Mouse (Mus musculus) heart, postnatal 14 days (tissue): ENCODE results near the gene Mtf1. TPM values are rescaled to one million over a fixed set of nuclear protein-coding genes. Genes with fewer than 3 reads are reported as not detected.

Experiments
- DNase-seq, 2 experiments: peaks; one replicate each; pipeline ENCODE4 v3.0.0; 2021 to 2022
- intact Hi-C: fragments of 180-260 bp; cut with DNase I; formaldehyde crosslinking; loops from one replicate; pipeline ENCODE4 v1.15.1; 2025
- total RNA-seq, 2 experiments: library from RNA; stranded (reverse); gene quantifications; 2 replicates each; pipeline ENCODE4 v1.2.3; 2021

Mtf1 gene
- total RNA-seq, 2 experiments from 2014 or later: 12.8 to 15.7 TPM

DNA sequence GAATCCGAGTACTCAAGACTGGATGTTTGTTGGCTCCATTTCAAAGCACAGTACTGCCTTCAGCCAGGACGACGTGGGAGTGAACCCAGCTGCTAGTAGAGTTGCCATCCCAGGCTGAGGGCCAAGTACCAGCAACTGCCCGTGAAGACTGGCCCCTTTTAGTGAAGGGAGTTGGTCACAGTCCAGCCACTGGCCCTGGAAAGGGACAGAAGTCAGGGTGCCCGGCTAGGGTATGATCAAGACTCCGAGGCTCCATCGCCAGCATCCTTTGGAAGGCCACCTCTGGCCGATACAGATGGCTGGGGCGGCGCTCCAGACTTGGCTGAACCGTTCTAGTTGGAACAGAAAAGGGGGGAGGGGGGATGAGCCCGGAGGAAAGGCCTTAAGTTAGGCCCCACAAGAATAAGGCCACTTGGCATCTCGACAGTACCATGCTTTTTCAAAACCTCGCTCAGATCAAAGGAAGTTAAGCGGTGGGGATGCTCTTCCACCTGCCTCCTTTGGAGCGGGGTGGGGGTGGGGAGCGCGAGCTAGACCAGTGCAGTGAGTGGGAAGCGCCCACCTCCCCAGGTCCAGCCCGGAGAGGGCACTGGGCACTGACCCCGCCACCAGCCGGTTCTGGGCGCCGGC, 47.8 kb downstream of the Mtf1 start:
- DNase-seq: peak; percentile 42 to 49

GRCm38 (mm10) chr4:124850261-124850913, 48.5 kb downstream of the Mtf1 start, which contains the start of gene Yrdc:
Gene Yrdc, plus strand, starts transcription at chr4:124850679.
- peak; percentile 96 for DNase-seq
- intact Hi-C loops: loop anchor here (5.0 to 10.0 kb wide), 2 partner anchors 87 to 214 kb away; partner anchors contain the start of genes 9930104L06Rik, Cdca8, Dnali1 and Snip1

More for the DNA sequence above, 47.8 kb downstream of the Mtf1 start:
- intact Hi-C loops: loop anchor here (5.0 to 10.0 kb wide), 3 partner anchors 88 to 215 kb away; partner anchors contain the start of genes 9930104L06Rik, Cdca8, Dnali1 and Sf3a3

- peak; percentile 77 to 80 for DNase-seq
- intact Hi-C loops: loop anchor here (5.0 to 10.0 kb wide), 2 partner anchors 86 to 214 kb away; partner anchors contain the start of genes 9930104L06Rik, Cdca8, Dnali1 and Snip1
These were observed 49.2 kb downstream of the Mtf1 start, which contains the start of gene 1110065P20Rik for GRCm38 (mm10) chr4:124850933-124851658. Gene 1110065P20Rik, minus strand, starts transcription at chr4:124851196.

DNA sequence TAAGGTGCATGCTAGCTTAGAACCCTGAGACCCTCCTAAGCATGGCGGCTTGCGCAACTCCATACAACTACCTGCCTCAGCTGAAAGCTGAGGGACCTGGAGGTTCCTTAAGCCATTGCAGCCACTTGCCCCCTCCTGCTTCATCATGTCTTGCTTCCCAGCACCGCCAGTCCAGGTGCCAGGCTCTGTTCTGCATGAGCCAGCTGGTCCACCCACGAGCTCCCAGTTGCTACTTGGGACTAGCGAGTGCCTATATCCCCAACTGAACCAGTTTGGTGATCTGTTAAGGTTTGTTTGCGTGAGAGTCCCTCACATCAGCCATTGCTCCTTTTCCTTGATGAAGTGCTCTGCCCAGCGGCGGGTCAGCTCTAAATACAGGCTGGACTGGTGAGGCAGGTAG, 54.4 kb downstream of the Mtf1 start:
- intact Hi-C loops: loop anchor here (10.0 kb wide), 1 partner anchor 209 kb away; the partner anchor contains the start of genes Dnali1 and Snip1
- DNase-seq: no peak

DNA sequence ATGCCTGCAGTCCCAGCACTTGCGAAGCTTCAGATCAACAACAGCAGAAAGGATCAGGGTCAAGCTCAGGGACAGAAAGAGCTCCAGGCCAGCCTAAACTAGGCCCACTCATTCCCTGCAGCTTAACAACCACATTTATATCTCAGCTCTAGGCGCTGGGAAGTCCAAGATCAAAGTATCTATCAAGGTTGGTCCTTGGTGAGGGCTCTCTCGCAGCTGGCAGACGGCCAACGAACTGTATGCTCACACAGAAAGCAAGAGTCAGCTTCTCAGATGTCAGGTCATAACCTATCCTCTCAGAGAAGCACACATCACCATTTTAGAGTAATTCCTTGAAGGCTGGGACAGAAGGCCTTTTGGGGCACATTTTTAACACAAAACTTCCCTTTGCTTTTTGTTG, 56.5 kb downstream of the Mtf1 start:
- intact Hi-C loops: loop anchor here (10.0 kb wide), 1 partner anchor 206 kb away; the partner anchor contains the start of genes Dnali1 and Snip1
- DNase-seq: no peak

DNA sequence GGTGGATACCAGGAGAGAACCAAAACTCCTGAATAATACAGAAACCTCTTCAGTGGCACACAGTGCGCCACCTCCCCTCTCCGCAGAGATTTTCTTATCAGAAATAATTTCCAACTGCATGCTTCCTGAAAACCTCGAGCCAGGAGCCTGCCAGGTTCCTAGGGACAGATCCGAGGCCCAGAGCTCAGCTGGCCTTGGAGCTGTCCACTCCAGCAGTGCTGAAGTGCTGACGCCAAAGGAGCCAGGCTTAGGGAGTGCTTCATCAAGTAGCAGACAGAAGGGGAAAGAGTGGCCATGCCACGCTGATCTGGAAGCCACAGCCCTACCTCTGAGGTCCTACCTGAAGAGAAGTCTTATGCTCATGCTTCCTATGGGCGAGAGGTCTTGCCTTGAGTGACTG, 58.5 kb downstream of the Mtf1 start:
- intact Hi-C loops: no loop called here
- DNase-seq: peak; percentile 78 to 87

DNA sequence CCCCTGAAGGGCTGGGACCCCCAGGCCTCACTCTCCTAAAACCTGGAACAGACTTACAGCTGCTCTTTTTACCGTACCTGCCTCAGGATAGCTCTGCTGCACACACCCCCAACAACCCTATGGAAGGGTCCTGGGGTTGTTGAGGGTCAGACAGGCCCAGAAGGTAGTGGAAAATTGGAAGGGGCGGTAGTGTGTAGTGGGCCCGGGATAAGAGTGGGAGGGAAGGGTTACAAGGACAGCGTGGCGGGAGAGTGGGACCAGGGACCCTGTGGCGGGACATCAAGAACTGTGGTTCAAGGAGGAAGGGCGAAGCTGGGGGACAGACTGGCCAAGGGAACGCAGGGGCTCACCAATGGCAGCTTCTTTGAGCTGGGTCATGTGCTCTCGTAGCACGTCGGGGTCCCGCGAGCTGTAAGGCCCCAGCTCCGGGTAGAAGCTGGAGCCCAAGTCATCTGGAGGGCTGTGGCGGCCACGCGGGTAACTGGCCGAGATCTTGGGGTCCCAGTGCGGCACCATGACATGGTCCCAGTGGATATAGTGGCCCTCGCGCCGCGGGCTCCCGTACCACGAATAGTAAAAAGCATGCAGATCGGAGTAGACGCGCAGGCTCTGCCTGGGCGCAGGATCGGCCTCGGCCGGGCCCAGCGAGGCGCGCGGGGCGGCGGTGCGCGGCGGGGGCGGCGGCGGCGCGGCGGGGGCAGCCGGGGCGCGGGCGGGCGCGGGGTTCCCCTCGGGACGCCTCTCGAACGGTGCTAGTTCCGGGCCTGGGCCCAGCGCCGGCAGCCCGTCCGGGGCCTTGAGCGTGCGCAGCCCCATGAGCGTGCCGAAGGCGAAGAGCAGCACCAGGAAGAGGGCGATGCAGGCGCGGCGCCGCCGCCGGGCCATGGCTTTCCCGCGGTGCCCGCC, 59.6 kb downstream of the Mtf1 start, which contains the start of gene Maneal:
Maneal (minus strand) TSS at position 889 of the 906 bp plus-strand sequence.
- no peak for DNase-seq
- intact Hi-C loops: no loop called here

DNA sequence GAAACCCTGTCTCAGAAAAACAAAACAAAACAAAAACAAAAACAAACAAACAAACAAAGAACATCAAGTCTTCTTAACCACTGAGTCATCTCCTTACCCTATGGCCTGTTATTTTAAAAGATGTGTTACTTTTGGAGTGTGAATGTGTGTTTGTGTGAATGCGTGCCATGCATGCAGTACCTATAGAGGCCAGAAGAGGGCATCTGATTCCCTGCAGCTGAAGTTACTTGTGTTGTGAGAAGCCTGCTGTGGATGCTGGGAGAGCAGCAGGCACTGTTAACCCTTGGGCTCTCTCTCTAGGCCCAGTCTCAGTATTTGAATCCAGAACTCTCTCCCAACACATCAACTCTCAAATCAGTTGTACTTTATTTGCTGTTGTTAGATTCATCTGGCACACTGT, 70.8 kb downstream of the Mtf1 start:
- DNase-seq: no peak
- intact Hi-C loops: no loop called here

- no peak for DNase-seq
- intact Hi-C loops: no loop called here
These were observed 78.7 kb downstream of the Mtf1 start, which contains the start of gene Epha10 for GRCm38 (mm10) chr4:124880599-124880998. Gene Epha10, plus strand, starts transcription at chr4:124880899.

- no peak for DNase-seq
- intact Hi-C loops: no loop called here
These were observed 79.5 kb downstream of the Mtf1 start for GRCm38 (mm10) chr4:124881341-124881908.

GRCm38 (mm10) chr4:124882151-124882729, 80.3 kb downstream of the Mtf1 start:
- peak; percentile 56 to 66 for DNase-seq

GRCm38 (mm10) chr4:124888702-124889101, 86.8 kb downstream of the Mtf1 start:
- no peak for DNase-seq
- intact Hi-C loops: no loop called here

More at GRCm38 (mm10) chr4:124882151-124882729, 80.3 kb downstream of the Mtf1 start:
- intact Hi-C loops: no loop called here

GRCm38 (mm10) chr4:124889935-124890334, 88.0 kb downstream of the Mtf1 start:
- intact Hi-C loops: no loop called here

DNA sequence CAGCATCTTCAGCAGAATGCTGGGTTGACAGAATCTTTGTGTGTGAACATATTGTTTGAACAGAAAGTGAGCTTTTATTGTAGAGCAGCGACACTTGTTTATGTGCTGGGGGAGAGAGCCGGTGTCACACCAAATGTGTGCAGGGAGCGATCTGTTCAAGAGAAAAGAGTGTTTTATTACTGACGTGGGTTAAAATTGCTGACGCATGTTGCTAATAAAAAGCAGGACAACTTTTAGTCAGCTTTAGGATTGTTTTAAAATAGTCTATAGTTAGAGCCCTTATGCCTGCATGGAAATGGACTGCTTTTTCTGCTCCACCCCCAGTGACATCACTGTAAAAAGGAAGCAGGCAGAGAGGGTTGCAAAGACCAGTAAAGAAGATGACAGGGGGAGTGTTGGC, 88.9 kb downstream of the Mtf1 start:
- intact Hi-C loops: no loop called here
- no peak for DNase-seq

More at GRCm38 (mm10) chr4:124889935-124890334, 88.0 kb downstream of the Mtf1 start:
- no peak for DNase-seq

DNA sequence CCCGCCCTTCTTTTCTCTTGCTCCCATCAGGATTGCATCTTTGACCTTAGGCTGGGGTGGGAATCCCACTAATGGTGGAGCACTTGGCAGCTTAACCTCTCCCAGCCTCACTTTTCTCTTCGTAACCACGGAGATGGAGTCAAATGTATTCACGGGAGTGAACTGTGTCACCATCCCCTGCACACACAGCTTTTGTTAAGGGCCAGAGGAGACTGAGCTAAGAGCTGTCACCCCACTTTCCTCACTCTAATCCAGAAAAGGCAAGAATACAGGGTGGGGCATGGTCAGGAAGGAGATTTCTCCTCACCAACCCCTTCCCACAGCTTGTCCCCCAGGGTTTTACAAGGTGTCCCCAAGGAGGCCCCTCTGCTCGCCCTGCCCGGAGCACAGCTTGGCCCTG, 91.9 kb downstream of the Mtf1 start:
- intact Hi-C loops: no loop called here
- DNase-seq: no peak

DNA sequence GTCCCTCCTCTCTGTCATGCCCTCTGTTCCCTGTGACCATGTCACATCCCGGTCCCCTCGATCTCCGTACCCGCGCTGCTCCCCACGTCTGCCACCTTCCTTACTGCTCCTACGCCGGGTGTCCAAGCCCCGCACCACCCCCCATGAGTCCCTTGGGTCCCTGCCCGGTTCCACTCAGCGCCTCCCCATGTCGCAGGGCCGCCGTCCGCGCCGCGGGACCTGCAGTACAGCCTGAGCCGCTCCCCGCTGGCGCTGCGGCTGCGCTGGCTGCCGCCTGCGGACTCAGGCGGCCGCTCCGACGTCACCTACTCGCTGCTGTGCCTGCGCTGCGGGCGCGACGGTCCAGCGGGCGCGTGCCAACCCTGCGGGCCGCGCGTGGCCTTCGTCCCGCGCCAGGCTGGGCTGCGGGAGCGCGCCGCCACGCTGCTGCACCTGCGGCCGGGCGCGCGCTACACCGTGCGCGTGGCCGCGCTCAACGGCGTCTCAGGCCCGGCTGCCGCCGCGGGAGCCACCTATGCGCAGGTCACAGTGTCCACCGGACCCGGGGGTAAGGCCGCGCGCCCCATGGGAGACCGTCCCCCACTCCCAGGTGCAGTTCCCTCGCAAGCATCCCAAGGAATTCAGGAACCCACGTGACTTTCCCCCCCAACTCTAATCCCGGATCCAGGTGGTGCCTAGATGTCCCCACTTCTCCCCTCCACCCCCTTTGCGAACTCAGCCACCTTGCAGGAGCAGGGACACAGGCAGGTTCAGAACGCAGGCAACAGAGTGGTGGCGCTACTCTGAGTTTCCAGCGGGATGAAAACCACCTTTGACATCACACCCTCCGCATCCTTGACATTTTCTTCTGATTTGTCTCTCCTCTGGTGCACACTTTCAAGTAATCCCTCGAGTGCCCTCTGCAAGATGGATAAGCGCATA, 92.9 kb downstream of the Mtf1 start:
- DNase-seq: peak in 1 of 2 experiments; percentile 3
- intact Hi-C loops: no loop called here

- intact Hi-C loops: no loop called here
- DNase-seq: no peak
These were observed 96.5 kb downstream of the Mtf1 start for GRCm38 (mm10) chr4:124898428-124898827.
